Mouse (Mus musculus) limb, embryonic 10.5 days (tissue): ENCODE data around the gene Trim30b. TPM values are rescaled to one million over a fixed set of nuclear protein-coding genes. Genes with fewer than 3 reads are reported as not detected.
A peak's percentile ranks its signal among the peaks of the same experiment; 100 is the strongest.
"Not testable (repeated sequence)": the region's sequence is repeated elsewhere in the genome, so short reads cannot be mapped to it uniquely, and the experiment has no call there.

ENCODE experiments used
- DNase-seq: peaks from one replicate; pipeline ENCODE4 v3.0.0-alpha.2; 2017; ENCODE audit warnings: low spot score
- H3K27ac ChIP-seq: fragments of 300-500 bp; sonication (generic); 2 replicates; pipeline ENCODE4 v1.5.1; 2016; ENCODE audit warnings: mild to moderate bottlenecking
- H3K27me3 ChIP-seq: fragments of 300-500 bp; sonication (generic); 2 replicates; pipeline ENCODE4 v1.6.1; 2016; ENCODE audit warnings: low read depth, mild to moderate bottlenecking; ENCODE audit not compliant: poor library complexity, severe bottlenecking
- H3K36me3 ChIP-seq: fragments of 300-500 bp; sonication (generic); 2 replicates; pipeline ENCODE4 v1.6.1; 2016; ENCODE audit warnings: mild to moderate bottlenecking, moderate library complexity
- H3K4me1 ChIP-seq: fragments of 300-500 bp; sonication (generic); 2 replicates; pipeline ENCODE4 v1.6.1; 2016
- H3K4me3 ChIP-seq: fragments of 300-500 bp; sonication (generic); 2 replicates; pipeline ENCODE4 v1.5.1; 2016; ENCODE audit warnings: mild to moderate bottlenecking, moderate library complexity
- H3K9me3 ChIP-seq: fragments of 300-500 bp; sonication (generic); replicated peaks from 2 replicates; pipeline ENCODE4 v1.6.1; 2016; ENCODE audit warnings: mild to moderate bottlenecking
- WGBS: fragments of 180-500 bp; shearing (Covaris S2); methylation state at CpG from one replicate; pipeline ENCODE4 v1.1.7; 2016; 5-methylcytosine and 5-hydroxymethylcytosine counted together
- polyA plus RNA-seq: library from polyadenylated mRNA; unstranded; fragments of >200 nt; fragmentation: Nextera tagmentation; extraction: Ambion mirVana; gene quantifications from 2 replicates; pipeline ENCODE4 v1.2.1, GENCODE M21; 2016

Gene Trim30b
- 0.05 and 0.09 TPM in 2 replicates for polyA plus RNA-seq

GRCm38 (mm10) chr7:104369736-104370414 is at the start of gene Trim30b:
Gene Trim30b (minus strand): TSS chr7:104369884.
- no peaks in the 10 kb centered on the region for H3K9me3 ChIP-seq
- no peak for DNase-seq
- H3K4me1 ChIP-seq = no peaks in the 10 kb centered on the region
- no peak within 1 kb of the TSS for H3K27ac ChIP-seq
- no peaks in the 10 kb centered on the region for H3K27me3 ChIP-seq
- 73% methylated on average over 1 of the region's 1 CpGs for WGBS
- no peak within 1 kb of the TSS for H3K4me3 ChIP-seq
- H3K36me3 ChIP-seq = no peaks in the 10 kb centered on the region

DNA sequence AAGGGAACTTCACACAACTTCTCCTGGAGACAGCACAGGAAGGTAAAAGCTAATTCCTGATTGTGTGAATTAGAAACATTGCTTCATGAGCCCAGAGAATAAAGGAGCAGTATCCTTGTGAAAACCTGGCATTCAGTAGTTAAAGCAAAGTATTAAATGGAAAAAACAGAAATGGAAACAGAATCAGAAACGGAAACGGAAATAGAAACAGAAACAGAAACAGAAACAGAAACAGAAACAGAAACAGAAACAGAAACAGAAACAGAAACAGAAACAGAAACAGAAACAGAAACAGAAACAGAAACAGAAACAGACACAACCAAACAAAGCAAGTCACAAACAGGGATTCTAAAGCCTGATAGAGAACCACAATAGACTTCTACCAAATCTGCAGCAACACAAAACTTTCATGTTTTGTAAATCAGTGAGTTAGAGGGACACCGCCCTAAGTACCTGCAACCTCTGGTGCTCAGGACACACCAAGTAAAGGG is 34.8 kb upstream of the Trim30b start:
- H3K4me1 ChIP-seq = no peaks in the 10 kb centered on the region
- no peak overlapping the region for H3K27ac ChIP-seq
- H3K4me3 ChIP-seq = no peak overlapping the region
- 92% methylated on average over 3 of the region's 3 CpGs for WGBS
- H3K27me3 ChIP-seq = no peaks in the 10 kb centered on the region
- no peaks in the 10 kb centered on the region for H3K9me3 ChIP-seq
- no peaks in the 10 kb centered on the region for H3K36me3 ChIP-seq
- no peak for DNase-seq

GRCm38 (mm10) chr7:104401140-104401539 is 31.5 kb upstream of the Trim30b start:
- no peaks in the 10 kb centered on the region for H3K4me1 ChIP-seq
- no peak overlapping the region for H3K4me3 ChIP-seq
- H3K27ac ChIP-seq = no peak overlapping the region
- no peaks in the 10 kb centered on the region for H3K27me3 ChIP-seq
- no peaks in the 10 kb centered on the region for H3K9me3 ChIP-seq
- no peak for DNase-seq
- H3K36me3 ChIP-seq = no peaks in the 10 kb centered on the region

GRCm38 (mm10) chr7:104400698-104401097 is 31.0 kb upstream of the Trim30b start, which contains the start of gene Trim30c:
Gene Trim30c (minus strand): TSS chr7:104400837.
- no peak for DNase-seq
- Histone ChIP-seq H3K4me3 (no peak within 1 kb of the TSS), H3K36me3 (no peaks in the 10 kb centered on the region), H3K9me3 (no peaks in the 10 kb centered on the region), H3K4me1 (no peaks in the 10 kb centered on the region), H3K27ac (no peak within 1 kb of the TSS), H3K27me3 (no peaks in the 10 kb centered on the region)
- WGBS = 75% methylated on average over 1 of the region's 1 CpGs

- H3K27me3 ChIP-seq = no peaks in the 10 kb centered on the region
- H3K4me3 ChIP-seq = no peak overlapping the region
- no peaks in the 10 kb centered on the region for H3K4me1 ChIP-seq
- no peak overlapping the region for H3K27ac ChIP-seq
- WGBS = 91% methylated on average over 1 of the region's 1 CpGs
- H3K36me3 ChIP-seq = no peaks in the 10 kb centered on the region
- no peak for DNase-seq
- no peaks in the 10 kb centered on the region for H3K9me3 ChIP-seq
Observed at GRCm38 (mm10) chr7:104398492-104398891, 28.8 kb upstream of the Trim30b start.

DNA sequence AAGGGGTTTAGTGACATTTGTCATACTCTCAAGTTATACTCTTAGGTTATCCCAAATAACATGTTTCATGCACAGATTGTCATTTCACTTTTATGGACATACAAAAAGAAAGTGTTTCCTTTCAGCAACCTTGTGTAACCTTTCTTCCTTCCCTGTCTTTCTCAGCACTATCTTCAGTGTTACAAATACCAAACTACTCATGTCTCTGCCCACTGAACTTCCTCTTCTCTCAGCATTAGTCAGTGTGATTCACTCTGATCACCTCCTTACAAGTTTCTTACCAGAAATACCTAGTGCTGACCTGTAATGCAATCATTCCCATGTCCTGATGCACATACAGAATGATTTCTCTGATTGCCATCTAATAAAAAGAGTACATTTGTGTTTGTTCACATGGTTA is 3.3 kb downstream of the Trim30b start:
- Histone ChIP-seq H3K27me3 (no peaks in the 10 kb centered on the region), H3K4me1 (no peaks in the 10 kb centered on the region), H3K36me3 (no peaks in the 10 kb centered on the region), H3K9me3 (no peaks in the 10 kb centered on the region), H3K4me3 (no peak overlapping the region), H3K27ac (no peak overlapping the region)
- no peak for DNase-seq

DNA sequence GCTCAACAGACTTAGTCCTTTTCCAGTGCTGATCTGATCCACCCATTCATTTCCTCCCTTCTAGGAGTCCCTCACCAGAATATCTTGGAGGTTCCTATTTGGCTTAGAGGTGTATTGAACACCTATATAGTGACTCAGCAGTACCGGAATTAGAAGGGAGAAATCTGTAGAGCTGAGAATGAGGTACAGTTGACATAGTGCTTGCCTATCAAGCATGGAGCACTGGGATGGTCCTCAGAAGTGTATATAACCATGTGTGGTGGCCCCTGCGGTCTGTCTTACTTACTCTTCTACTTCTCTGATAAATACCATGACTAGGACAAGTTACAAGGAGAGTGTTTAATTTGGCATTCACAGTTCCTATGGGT is 16.1 kb downstream of the Trim30b start:
- H3K9me3 ChIP-seq = no peaks in the 10 kb centered on the region
- no peaks in the 10 kb centered on the region for H3K27me3 ChIP-seq
- 61% methylated on average over 2 of the region's 2 CpGs for WGBS
- no peak for DNase-seq
- H3K36me3 ChIP-seq = no peaks in the 10 kb centered on the region
- no peaks in the 10 kb centered on the region for H3K4me1 ChIP-seq
- H3K27ac ChIP-seq = peak overlapping the region; percentile 30; the same call in 1 of the 2 replicates
- H3K4me3 ChIP-seq = no peak overlapping the region; the same call in 1 of the 2 replicates

- peak within 1 kb of the TSS; percentile 46 for H3K4me3 ChIP-seq
- no peaks in the 10 kb centered on the region for H3K36me3 ChIP-seq
- H3K27ac ChIP-seq = peak within 1 kb of the TSS; percentile 62
- H3K27me3 ChIP-seq = no peaks in the 10 kb centered on the region
- no peaks in the 10 kb centered on the region for H3K4me1 ChIP-seq
- 6% methylated on average over 14 of the region's 14 CpGs for WGBS
- H3K9me3 ChIP-seq = no peaks in the 10 kb centered on the region
- peak; percentile 71 for DNase-seq
Observed at GRCm38 (mm10) chr7:104352717-104353599, 16.7 kb downstream of the Trim30b start, which contains the start of gene Trim12c. Gene Trim12c (minus strand): TSS chr7:104353362.

DNA sequence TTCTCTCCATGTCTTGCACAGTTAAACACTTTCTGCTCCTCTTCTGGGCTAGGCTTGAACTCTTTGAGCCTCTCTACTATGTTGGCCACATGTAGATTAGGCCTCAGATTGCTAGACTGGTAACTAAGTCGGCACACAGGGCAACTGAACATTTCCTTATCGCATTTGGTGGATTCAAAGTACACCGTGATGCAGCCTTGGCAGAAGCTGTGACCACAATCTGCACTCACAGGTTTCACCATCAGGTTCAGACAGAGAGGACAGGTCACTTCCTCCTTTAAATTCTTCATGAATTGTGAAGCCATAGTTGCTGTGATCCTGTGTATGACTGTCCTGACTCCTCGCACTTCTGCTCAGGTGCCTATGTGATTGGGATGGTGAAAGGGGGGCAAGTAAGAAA is 21.6 kb downstream of the Trim30b start:
- H3K9me3 ChIP-seq, H3K36me3 ChIP-seq, H3K27ac ChIP-seq, DNase-seq, H3K27me3 ChIP-seq, H3K4me1 ChIP-seq, H3K4me3 ChIP-seq: not testable (repeated sequence)
- 98% methylated on average over 4 of the region's 4 CpGs for WGBS

DNA sequence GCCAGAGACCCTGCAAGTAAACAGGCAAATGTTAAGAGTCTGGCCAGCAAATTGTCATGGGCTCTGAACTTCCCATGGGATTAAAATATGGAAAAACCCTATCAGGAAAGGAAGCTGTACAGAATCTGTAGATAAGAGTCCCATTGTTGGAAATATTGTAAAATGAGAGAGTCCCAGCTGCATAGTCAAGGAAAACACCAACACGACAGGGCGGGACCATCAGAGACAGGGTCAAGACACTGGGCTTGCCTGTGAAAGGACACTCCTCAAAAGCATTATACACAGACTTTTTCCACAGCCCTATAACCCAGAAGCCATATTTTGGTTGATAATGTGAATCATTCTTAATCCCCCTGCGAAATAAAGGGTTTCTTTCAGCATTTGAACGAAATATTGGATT is 28.9 kb downstream of the Trim30b start:
- not testable (repeated sequence) for H3K36me3 ChIP-seq, H3K27me3 ChIP-seq, DNase-seq, H3K27ac ChIP-seq, H3K4me1 ChIP-seq, H3K9me3 ChIP-seq, H3K4me3 ChIP-seq
- 94% methylated on average over 4 of the region's 4 CpGs for WGBS

DNA sequence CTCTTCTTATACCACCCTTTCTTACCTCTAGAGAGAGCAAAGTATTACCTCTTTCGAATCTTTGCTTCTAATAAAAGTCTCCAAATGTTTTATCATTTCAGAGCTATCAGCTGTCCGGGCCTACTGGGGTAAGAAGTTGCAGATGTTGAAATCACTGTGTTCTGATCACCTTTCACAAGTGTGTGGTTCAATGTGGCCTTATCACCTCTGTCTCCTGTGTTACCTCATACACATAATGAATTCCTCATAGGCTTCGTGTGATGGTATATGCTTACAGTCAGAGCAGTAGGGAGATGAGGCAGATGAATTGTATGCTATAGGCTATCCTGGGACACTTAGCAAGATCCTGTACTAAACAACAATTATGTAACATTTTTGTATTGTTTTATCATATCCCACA is 34.1 kb downstream of the Trim30b start:
- not testable (repeated sequence) for DNase-seq, H3K4me3 ChIP-seq, H3K27me3 ChIP-seq, H3K4me1 ChIP-seq, H3K36me3 ChIP-seq, H3K27ac ChIP-seq, H3K9me3 ChIP-seq
- 86% methylated on average over 3 of the region's 3 CpGs for WGBS

DNA sequence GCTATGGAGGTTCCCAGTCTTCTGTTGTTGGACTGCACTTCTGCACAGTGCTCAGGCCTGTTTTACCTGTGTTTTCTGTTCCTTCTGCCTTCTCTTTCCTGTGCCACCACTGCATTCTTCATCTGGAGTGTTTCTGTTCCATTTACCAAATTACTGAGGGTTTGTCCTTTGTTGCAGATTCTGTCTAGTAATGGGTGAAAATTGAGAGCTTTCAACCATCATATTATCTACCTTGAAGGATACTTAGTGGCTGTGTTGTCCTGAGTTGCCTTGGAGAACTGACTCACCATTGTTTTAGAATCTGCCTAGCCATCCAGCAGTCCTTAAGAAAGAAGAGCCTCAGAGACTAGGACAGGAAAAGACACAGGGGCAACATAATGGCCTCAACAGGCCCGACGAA is 40.5 kb downstream of the Trim30b start, which contains the start of gene Trim34b:
Gene Trim34b (plus strand): TSS at position 301 of the 400 bp plus-strand sequence.
- 97% methylated on average over 2 of the region's 2 CpGs for WGBS
- not testable (repeated sequence) for H3K27me3 ChIP-seq, H3K36me3 ChIP-seq, DNase-seq, H3K27ac ChIP-seq, H3K9me3 ChIP-seq, H3K4me3 ChIP-seq, H3K4me1 ChIP-seq

- H3K27me3 ChIP-seq = no peaks in the 10 kb centered on the region
- DNase-seq = no peak
- no peak overlapping the region for H3K27ac ChIP-seq
- no peaks in the 10 kb centered on the region for H3K9me3 ChIP-seq
- H3K4me1 ChIP-seq = no peaks in the 10 kb centered on the region
- H3K36me3 ChIP-seq = no peaks in the 10 kb centered on the region
- WGBS = 91% methylated on average over 9 of the region's 9 CpGs
- no peak overlapping the region for H3K4me3 ChIP-seq
Observed at GRCm38 (mm10) chr7:104322028-104322427, 47.7 kb downstream of the Trim30b start.
